Mouse (Mus musculus): ENCODE results near the gene Zfp82.
"Not testable (repeated sequence)": the region's sequence is repeated elsewhere in the genome, so short reads cannot be mapped to it uniquely, and the experiment has no call there.

Gene Zfp82

DNA sequence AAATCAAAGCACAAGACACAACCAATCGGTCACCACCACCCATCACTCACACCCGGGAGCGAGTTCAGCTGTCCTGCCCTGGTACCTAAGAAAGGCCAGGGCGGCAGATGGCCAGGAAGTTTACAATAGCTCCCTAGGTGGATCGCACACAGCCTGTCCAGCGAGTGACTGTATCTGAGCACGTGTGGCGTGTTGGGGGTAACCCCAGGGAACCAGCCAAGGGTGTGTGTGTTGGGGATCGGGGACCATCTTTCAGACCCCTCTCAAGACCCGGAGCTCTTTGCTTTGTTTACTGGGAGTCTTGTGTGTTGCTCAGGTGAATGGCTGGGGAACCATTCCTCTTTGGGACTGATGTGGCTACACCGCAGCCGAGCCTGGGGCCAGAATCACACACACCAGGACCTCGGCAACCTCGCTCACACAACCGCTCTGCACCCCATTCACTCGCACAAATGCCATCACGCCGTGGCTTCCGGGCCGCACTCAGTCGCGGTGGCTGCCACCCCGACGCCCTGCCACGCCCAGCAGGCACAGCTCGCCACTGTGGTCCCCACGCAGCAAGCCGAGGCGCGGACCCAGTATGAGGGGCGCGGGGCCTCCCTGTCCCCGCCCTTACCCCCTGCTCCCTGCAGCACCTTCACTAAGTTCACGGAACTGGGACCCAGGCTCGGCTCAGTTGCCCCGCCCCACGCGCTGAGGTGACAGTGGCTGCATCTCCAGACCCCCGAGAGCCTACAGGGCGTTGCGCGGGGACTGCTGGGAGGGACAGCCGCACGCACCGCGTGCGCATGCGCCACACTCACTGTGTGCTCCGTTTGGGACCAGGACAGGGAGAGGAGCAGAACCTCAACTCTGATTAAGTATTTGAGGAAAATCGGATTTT, at the start of gene Zfp82:
TSS of gene Zfp82 (minus strand) at position 755 of the 883 bp plus-strand sequence.
- peak; percentile 73 for DNase-seq (ENCODE audit: low spot score)

DNA sequence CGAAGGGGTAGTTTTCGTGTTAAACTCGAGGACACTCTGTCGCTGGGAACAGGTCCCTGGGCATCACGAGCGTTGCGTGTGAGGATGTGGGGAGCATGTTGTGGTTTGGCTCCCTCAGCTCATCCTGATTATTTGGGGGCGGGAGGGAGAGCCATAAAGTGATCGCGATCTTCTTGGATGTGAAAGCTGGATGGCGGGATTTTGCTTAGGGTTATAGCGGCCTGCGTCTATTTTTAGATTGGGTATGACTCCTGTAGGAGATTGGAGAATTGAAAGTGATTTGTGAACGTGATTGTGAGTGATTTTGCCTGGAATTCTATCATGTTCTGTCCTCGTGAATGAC, 49.5 kb upstream of the Zfp82 start:
- DNase-seq (ENCODE audit: low spot score): no peak

DNA sequence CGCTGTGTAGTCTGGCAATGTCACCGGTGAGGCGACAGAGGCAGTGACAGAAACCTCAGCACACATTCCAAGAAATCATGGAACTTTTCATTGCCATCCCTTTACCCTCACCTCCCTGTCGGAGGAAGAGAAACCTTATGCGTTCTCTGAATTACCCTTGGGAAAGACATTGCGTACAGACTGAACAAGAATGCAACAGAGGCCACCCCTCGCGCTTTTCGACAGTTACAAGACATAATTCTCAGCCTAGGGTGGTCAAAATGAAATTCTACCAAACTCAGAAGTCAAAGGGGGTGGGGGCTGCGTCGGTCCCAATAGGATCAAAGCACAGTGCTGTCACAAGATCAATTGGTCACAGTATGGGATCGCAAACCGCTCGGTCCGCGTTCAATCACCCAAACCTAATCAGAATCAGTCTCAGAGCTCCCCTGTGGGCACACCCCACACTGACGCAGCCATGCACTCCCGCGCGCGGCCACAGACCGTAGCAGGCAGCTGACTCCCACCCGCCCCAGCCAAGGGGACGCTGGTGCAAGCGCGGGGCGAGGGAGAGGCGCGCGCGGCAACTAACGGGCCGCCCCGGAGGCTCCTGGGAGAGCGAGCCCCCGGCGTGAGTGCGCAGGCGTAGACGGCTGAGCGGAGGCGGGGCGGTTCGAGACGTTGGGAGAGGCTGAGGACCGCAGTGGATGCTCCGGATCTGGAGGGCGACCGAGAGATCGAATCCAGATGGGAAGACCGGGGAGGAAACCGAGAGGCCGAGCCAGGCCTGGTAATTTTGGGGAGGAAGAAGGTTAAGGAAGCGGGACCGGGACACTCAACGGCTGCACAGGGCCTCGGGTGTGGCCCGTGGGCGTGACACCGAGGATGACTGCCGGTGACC, 48.8 kb upstream of the Zfp82 start, which contains the start of gene Zfp382:
TSS of gene Zfp382 (plus strand) at position 635 of the 880 bp plus-strand sequence.
- peak; percentile 83 for DNase-seq (ENCODE audit: low spot score)

DNA sequence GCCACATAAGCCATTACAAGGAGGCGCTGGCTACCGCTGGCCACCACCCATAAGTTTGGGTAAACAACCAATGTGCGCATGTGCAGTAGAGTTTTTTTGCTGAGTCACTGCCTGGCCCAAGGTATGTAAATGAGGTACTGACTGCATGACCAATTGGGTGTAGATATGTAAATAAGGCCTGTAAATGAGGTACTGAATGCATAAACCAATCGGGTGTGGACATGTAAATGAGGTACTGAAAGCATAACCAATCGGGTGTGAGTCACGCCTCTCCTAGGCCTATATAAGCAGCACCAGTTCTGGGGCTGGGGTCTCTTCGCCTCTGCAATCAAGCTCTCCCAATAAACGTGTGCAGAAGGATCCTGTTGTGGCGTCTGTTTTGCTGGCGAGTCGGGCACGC, 45.2 kb upstream of the Zfp82 start:
- not testable (repeated sequence) for DNase-seq (ENCODE audit: low spot score)

DNA sequence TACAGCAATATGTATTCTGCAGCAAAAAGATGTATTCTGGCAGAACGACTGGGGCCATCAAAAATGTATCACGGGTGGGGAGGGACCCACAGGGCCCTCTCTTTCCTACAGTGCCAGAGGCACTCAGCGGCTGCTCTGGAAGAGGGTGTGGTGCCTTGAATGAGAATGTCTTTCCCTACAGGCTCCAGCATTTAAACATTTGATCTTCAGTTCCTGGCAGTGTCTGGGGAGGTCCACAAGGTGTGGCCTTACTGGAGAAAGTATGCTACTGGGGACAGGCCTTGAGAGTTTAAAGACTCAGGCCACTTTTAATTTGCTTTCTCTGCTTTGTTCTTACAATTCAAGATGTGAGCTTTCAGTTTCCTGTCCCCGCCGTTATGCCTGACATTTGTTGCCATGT, 43.4 kb upstream of the Zfp82 start:
- DNase-seq (ENCODE audit: low spot score): no peak

DNA sequence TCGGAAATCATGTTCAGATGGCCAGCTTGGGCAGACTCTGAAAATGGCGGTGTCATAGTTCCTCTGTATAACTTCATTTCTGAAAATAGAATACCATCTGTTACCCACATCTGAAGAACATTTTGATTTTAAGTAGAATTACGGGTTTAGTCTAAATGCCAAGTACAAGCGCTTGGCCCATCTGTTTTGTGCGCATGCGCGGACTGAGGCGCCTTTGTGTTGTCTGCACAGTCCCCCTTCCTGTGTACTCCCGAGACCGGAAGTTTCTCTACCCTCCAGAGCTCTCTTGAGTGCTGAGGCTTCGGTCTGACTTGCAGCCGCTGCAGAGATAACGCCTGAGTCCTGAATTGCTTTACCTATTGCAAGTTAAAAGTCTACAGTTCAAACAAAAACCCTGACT, 26.6 kb upstream of the Zfp82 start:
- no peak for DNase-seq (ENCODE audit: low spot score)

DNA sequence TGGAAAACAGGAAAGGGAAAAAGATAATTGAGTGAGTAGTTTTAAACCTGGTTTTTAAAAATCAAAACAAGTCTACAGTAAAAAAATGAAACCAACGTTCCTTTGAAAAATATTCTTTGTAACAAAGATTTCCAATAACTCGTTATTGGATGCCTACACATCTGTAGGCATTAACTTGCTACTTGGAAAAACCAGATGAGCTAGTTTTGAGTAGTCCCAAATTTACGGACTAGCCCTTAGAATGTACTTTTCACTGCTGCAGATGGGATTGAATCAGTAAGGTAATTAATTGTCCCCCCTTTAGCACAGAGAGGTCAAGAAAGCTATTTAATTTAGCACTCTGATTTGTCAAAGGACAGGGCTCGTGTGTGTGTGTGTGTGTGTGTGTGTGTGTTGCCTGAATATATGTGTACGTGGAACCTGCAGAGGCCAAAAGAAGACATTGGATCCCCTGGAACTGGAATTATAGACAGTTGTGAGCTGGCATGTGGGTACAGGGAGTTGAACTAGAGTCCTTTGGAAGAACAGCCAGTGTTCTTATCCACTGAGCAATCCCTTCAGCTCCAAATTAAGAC, 22.9 kb upstream of the Zfp82 start:
- no peak for DNase-seq (ENCODE audit: low spot score)

DNA sequence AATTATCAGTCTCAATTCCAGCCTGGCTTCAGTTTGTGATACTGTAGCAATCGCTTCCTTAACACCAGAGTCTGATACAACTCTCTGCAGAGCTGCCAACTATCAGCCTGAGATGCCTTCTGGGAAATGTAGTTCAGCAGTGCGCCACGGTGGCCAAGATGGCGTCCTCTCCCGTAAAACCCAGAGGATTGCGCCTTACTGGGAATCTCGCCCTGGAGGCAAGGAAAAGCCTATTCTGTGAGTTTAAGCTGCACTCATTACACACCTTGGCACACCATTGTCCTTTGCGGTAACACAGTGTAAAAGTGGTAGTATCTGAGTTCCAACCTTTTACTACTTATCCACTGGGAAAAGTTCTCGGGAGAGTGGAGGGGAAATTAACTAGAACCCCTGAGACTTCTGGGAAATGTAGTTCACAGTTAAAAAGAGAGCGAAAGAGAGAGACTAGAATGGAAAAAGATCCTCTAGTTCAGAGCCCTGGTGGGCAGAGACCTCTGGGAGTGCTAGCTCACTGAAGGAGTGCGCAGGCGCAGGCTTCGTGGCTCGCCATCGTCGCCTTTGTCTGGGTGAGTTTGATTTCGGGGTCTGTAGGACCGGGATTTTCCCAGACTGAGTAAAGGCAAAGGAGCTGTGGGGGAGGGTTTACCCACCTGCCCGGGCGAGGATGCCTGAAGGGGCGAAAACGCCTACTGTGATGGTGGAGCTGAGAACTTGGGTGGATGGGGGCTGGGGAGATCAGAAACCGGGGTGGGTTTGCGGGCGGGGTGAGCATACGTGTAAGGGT, 22.1 kb upstream of the Zfp82 start, which contains the start of gene Zfp260:
TSS of gene Zfp260 (plus strand) at position 132 of the 784 bp plus-strand sequence.
- peak; percentile 85 for DNase-seq (ENCODE audit: low spot score)

DNA sequence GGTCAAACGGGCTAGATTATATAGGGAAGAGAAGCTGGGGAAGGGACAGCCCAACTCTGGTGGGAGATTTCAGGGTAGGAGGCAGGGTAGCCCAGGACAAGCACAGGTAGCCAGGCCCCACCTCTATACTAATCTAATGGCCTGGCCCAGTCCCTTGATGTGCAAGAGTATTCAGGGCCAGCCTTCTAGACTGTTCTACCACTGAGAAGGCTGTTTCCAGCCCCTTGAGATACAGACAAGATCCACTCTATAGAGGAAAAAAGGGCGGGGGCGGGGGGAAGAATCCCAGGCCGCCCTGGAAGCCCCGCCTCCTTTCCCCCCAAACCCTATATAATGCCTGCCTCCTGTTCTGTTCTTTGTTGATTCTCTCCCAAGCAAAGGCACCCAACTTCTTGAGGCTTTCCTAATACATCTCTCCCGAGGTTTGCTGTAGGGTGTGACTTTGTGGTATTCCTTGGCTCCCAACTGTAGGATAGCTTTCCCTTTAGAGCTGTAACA, 21.3 kb upstream of the Zfp82 start:
- DNase-seq (ENCODE audit: low spot score): no peak

DNA sequence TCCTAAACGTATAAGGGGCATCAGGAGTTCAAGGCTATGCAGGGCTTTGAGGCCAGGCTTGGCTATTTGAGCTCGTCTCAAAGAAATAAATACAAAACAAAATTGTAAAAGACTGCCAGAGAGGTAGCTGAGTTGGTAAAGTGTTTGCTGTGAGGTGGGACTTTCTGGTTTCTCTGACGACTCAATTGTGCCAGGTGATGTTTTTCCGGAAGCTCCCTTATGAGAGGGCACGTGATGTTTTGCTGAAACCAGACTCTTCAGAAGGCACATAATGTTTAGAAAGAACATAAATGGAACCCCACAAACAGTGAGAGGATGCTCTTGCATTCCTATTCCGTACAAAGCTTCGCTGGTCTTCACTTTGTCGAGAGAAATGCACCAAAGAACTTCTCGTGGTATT, 20.0 kb upstream of the Zfp82 start:
- no peak for DNase-seq (ENCODE audit: low spot score)

DNA sequence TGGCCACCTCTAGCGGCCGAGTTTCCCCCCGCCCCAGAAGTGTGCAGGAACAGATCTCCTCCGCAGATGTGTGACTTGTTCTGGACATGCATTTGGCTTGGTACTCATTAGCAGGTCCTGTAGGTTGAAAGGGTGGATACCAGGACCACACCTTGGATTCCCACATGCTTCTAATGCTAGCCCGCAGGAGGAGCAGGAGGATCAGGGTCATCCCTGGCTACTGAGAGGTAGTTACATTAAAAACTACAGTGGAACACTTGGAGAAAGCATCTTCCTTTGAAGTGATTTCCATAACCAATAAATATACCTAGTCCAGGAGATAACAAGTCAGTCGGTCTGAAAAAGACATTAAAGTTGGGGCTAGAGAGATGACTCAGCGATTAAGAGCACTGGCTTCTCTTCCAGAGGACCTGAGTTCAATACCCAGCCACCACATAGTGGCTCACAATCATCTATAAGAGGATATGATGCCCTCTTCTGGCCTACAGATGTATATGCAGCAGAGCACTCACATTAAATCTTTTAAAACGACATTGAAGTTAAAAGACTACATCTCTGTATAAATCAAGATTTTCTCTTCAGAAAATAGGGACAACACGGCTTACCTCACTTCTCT, 18.4 kb upstream of the Zfp82 start:
- no peak for DNase-seq (ENCODE audit: low spot score)

DNA sequence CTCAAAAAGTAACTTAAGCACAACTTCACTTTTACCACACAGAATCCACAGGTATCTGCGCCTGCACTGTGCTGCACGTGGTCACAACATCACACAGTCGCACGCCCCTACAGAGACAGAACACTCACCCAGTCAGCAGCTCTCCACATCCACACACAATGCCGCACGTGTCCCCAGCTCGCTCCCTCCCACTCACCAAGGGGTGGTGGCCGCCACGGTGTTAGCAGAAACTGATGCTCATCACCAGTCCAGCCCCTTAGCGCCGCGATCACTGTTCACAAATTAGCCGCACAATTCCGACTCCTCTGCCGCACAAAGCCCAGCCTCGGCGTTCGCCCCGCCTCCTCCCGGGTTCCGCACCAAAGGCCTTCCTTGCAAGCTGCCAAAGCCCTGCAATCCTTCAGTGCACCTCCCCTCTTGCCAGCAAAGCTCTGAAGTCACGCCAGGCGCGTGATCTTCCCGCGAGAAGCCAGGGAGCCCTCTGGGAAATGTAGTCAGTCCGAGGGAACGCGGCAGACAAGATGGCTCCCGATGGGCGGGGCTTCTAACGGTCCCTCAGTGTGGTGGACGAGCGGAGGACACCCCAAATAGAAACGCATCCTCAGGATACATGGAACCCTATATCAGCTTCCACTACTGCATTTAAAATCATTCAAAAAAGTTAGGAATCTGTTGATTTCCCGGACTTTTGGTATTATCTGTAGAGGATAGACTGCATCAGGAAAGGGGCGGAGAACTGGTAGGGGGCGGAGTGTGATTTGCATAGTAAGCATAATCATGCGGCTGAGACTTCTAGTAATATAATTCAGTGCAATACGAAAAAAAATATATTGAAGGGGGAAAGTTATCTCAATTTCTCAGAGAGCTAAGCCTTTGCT, 17.6 kb upstream of the Zfp82 start, which contains the start of the genes Gm26920 and Zfp566:
TSS of gene Gm26920 (minus strand) at position 319 of the 878 bp plus-strand sequence.
TSS of gene Zfp566 (minus strand) at position 436 of the 878 bp plus-strand sequence.
- peak; percentile 90 for DNase-seq (ENCODE audit: low spot score)

DNA sequence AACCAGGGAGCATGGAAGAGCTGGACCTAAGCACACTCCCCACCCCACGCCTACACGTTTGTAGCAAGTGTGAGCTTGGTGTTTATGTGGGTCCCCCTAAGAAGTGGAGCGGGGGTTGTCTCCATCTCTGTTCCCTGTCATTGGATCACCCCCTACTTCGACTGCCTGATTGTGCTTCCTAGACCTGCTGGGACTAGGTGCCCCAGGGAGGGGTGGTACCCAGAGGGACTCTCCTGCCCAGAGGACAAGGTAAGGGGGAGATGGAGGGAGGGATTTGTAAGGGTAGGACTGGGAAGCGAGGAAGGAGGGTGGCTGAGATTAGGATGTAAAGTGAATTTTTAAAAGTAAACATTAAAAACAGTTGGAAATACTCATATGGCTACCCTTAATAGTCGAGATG, 16.7 kb upstream of the Zfp82 start:
- no peak for DNase-seq (ENCODE audit: low spot score)

DNA sequence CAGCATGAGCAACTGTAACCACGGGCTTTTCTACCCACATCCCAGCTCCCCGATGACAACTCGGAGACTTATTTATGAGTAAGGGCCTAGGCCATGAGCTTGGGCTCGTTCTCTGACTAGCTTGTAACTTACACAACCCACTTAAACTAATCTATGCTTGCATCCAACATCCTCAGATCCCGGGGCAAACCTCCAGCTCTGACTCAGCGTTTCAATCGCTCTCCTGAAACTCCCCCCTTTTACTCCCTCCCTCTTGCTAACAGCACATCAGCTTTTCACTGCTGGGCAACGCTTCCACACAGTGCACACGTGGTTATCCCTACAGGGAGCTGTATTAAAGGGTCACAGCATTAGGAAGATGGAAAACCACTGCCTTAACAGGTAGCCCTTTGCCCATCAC, 13.8 kb upstream of the Zfp82 start:
- DNase-seq (ENCODE audit: low spot score): no peak

DNA sequence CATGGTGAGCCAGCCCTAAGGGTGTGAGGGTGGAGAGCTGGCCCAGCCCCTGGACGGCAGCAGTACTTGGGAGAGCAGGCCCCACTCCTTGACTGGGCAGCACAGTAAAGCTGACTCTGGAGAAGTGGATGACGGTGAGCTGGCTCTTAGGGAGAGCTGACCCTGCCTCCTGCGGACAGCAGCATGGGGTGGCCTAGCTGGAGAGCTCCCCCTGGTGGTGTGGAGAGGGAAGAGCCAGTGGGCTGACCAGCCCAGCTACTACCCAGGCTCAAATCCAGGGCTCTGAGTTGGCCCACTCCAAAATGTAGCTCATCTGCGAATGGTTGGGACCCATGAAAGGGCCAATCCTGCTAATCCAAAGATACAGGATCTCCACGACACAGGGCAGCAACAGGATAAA, 8.1 kb downstream of the Zfp82 start:
- DNase-seq (ENCODE audit: low spot score): no peak

DNA sequence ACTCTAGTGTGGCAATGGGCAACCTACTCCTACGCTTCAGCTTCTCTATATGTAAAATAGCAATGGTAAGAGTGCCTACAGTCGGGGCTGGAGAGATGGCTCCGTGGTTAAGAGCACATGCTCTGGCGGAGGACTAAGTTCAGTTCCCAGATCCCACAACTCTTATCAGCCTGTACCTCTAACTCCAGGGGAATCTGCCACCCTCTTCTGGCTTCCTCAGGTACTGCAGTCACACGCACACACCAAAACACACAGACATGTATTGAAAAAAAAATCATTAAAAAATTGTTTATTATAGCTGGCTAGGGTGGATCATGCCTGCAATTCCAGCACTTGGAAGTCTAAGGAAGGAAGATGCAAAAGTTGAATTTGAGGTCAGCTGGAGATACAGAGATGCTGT, 10.2 kb downstream of the Zfp82 start:
- DNase-seq (ENCODE audit: low spot score): no peak

DNA sequence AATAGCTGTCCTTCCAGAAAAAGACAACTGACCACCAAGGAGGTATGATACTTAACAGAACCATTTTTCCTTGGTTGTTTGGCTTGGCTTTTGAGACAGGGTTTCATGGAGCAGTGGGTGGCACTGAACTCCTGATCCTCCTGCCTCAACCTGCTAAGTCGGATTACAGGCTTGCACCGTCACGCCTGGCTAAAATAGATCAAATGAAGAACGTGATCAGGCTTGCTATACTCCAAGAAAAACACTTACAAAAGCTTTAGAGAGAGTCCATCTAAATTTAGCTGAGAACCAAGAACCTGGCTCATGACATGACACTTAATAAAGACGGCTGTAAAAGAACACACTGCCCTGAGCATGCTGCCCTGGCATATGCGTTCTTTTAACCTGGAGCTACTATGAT, 12.4 kb downstream of the Zfp82 start:
- DNase-seq (ENCODE audit: low spot score): no peak

DNA sequence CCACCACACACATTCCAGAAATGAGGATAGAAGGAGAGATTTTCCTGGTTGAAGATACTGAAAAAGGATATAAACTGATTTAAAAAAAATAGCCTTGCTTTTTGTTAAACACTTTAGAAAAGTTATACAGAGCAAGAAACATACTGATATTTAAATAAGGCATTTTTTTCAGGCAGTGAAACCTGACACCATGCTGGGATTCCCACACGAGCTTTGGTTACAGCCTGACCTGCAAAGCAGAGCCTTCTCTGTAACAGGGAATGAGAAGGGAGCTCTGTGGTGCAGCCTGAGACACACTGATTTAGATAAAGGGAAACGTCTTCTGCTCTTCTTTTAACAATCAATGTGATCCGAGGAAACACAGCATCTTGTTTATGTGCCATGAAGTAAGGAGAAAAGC, 19.1 kb downstream of the Zfp82 start:
- no peak for DNase-seq (ENCODE audit: low spot score)

DNA sequence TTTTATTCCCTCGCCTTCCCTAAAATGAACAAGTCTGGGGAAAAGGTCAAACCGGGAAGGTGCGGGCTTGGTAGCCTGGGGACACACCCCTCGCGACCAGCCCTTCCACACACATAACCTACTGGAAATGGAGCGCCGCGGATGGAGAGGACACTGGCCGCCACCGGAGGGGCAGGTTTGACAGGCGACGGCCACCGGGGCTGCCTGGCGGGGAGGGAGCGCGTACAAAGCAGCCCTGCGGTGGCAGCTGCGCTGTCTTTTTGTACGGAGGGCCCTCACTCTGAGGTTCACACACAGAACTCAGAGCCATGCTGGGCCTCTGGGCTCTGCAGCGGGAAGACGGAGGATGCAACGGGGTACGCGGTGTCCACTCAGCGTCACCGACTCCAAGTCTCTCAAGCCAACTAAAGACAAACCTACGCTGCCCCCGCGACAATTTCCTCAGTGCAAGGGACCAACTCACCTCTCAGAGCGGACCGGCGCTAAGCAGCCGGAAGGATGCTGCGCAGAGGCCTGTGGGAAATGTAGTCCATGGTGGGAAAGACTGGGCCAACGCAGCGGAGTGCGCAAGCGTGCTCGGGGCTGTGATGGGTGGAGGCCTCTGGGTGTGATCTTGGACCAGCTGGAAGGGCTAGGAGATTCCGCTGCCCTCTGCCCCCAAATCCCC, 21.7 kb downstream of the Zfp82 start, which contains the start of gene Zfp14:
TSS of gene Zfp14 (minus strand) at position 499 of the 667 bp plus-strand sequence.
- peak; percentile 86 for DNase-seq (ENCODE audit: low spot score)

Data from urinary bladder, postnatal 25 days (tissue).